Mouse (Mus musculus): ENCODE measurements around the gene Rps6ka5.

DNA sequence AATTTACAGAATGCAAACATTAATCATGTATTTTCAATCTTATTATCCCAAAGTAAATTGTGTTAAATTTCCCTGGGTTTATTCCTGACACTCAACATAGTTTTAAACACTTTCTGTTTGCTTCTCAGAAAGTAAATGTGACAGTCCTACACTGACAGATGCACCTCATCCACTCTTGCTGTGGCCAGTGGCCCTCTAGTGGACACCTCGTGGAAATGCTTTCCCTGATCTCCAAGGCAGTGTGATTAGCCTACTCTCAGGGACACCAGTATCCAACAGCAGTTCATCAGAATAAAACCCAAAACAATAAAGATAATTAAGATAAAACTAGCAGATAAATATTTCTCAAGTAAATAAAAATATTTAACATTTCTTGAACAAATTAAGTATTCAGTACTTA lies 122.2 kb downstream of the Rps6ka5 start:
- peak; percentile 93 for TF ChIP-seq CTCF (conservative IDR thresholded peaks at IDR 0.05; ENCODE audit: insufficient read depth, insufficient read length, low read depth, low read length)
- TF ChIP-seq POLR2A (IDR thresholded peaks at IDR 0.05; ENCODE audit: low read depth, low read length), result no peak

Measured in kidney, adult 2 months (tissue).